Mouse (Mus musculus) heart, adult 18-20 months (tissue): ENCODE results near the gene Elf1. TPM values are rescaled to one million over a fixed set of nuclear protein-coding genes. Genes with fewer than 3 reads are reported as not detected.

ENCODE experiments used
- DNase-seq, 2 experiments: peaks; one replicate each; pipeline ENCODE4 v3.0.0; 2021 to 2022; ENCODE audit warnings: mixed read lengths in 1 of 2
- total RNA-seq, 2 experiments: library from RNA; stranded (reverse); gene quantifications; 2 replicates each; pipeline ENCODE4 v1.2.3; 2021

Gene Elf1
- total RNA-seq, 2 experiments from 2014 or later: 12.4 to 15.0 TPM

GRCm38 (mm10) chr14:79573482-79574191 lies 92.6 kb downstream of the Elf1 start:
- no peak for DNase-seq

- DNase-seq: no peak
Observed at GRCm38 (mm10) chr14:79574361-79574760, 93.4 kb downstream of the Elf1 start.

GRCm38 (mm10) chr14:79583526-79584245 lies 102.7 kb downstream of the Elf1 start:
- no peak for DNase-seq

- DNase-seq: no peak
Observed at GRCm38 (mm10) chr14:79586499-79587138, 105.6 kb downstream of the Elf1 start.

GRCm38 (mm10) chr14:79587139-79587851 lies 106.3 kb downstream of the Elf1 start, which contains the start of gene Sugt1:
Sugt1 (plus strand) TSS chr14:79587691.
- peak; percentile 96 to 97 for DNase-seq

GRCm38 (mm10) chr14:79587852-79588229 lies 106.8 kb downstream of the Elf1 start:
- no peak for DNase-seq

- no peak for DNase-seq
Observed at GRCm38 (mm10) chr14:79588534-79588951, 107.5 kb downstream of the Elf1 start.

GRCm38 (mm10) chr14:79589401-79589800 lies 108.4 kb downstream of the Elf1 start:
- DNase-seq: no peak

- no peak for DNase-seq
Observed at GRCm38 (mm10) chr14:79590916-79591315, 109.9 kb downstream of the Elf1 start.

- DNase-seq: no peak
Observed at GRCm38 (mm10) chr14:79591611-79592010, 110.6 kb downstream of the Elf1 start.

GRCm38 (mm10) chr14:79594069-79594468 lies 113.1 kb downstream of the Elf1 start:
- DNase-seq: no peak

GRCm38 (mm10) chr14:79596602-79597001 lies 115.6 kb downstream of the Elf1 start:
- no peak for DNase-seq

- DNase-seq: peak in 1 of 2 experiments; percentile 28
Observed at GRCm38 (mm10) chr14:79605881-79606280, 124.9 kb downstream of the Elf1 start.

GRCm38 (mm10) chr14:79606392-79606791 lies 125.4 kb downstream of the Elf1 start:
- no peak for DNase-seq

- DNase-seq: no peak
Observed at GRCm38 (mm10) chr14:79606867-79607266, 125.9 kb downstream of the Elf1 start.

GRCm38 (mm10) chr14:79607352-79607751 lies 126.4 kb downstream of the Elf1 start:
- no peak for DNase-seq

GRCm38 (mm10) chr14:79608286-79608685 lies 127.3 kb downstream of the Elf1 start:
- no peak for DNase-seq

- peak; percentile 14 to 58 for DNase-seq
Observed at GRCm38 (mm10) chr14:79617121-79617828, 136.3 kb downstream of the Elf1 start.

GRCm38 (mm10) chr14:79619802-79620201 lies 138.8 kb downstream of the Elf1 start:
- no peak for DNase-seq

- no peak for DNase-seq
Observed at GRCm38 (mm10) chr14:79621143-79621542, 140.1 kb downstream of the Elf1 start.
